In the genomic region with DNA sequence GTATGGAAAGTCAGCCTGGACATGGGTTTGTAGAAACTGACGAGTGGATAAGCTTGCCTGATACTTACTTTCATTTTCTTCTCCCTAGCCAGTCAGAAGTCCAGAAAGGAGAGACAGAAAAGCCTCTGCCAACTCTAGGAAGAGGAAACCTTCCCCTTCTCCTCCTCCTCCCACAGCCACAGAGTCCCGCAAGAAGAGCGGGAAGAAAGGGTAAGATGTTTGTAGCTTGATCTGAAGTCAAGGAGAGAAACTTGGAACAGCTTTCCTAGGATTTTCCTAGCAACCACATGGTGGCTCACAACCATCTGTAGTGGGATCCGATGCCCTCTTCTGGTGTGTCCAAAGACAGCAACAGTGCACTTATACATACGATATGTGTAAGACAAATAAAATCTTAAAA, we compare ENCODE assay signal across 14 mouse cellular contexts. TPM values are rescaled to one million over a fixed set of nuclear protein-coding genes. Genes with fewer than 3 reads are reported as not detected.
DNase-seq lines count a peak whose midpoint lies in the region; TF ChIP-seq lines count a peak whose summit lies in the region.
"Had no signal": no experiment of that assay in that cellular context is flagged by ENCODE, and none has a peak within 500 bp of the region (broad histone marks: within the 10 kb centered on the region; RNA-seq: fewer than 3 reads in every experiment).

No protein-coding gene starts in this region.

- H3K9ac ChIP-seq in liver, adult 2 months (ENCODE audit: low read depth, low read length): 0 out of 2 replicates have a peak overlapping the region, but pooled peaks have one; percentile 56
- H3K9ac ChIP-seq: embryonic facial prominence, embryonic 13.5 days; hindbrain, embryonic 12.5 days; neural tube, embryonic 13.5 days had no signal

- peaks cover 34% of the 10 kb centered on the region for H3K36me3 ChIP-seq in liver, adult 2 months (ENCODE audit: control insufficient read depth, insufficient read depth, low read length)

- H3K79me2 ChIP-seq in liver, adult 2 months (ENCODE audit: control insufficient read depth, insufficient read depth, low read length): no peaks in the 10 kb centered on the region

- H3K4me1 ChIP-seq in liver, adult 2 months (ENCODE audit: control insufficient read depth, insufficient read depth, low read length): no peaks in the 10 kb centered on the region; the same call in 1 of the 2 replicates
- no peaks in the 10 kb centered on the region for H3K4me1 ChIP-seq in brown adipose tissue, adult 24 weeks (ENCODE audit: control insufficient read depth, insufficient read depth, insufficient read length, low read length)
- H3K4me1 ChIP-seq: embryonic facial prominence, embryonic 13.5 days; hindbrain, embryonic 12.5 days; neural tube, embryonic 13.5 days had no signal

- H3K27me3 ChIP-seq in liver, adult 2 months (ENCODE audit: control insufficient read depth, insufficient read depth, low read length): no peaks in the 10 kb centered on the region
- H3K27me3 ChIP-seq: embryonic facial prominence, embryonic 13.5 days; hindbrain, embryonic 12.5 days; megakaryocyte, embryonic 14.5 days; neural tube, embryonic 13.5 days had no signal

- H3K4me3 ChIP-seq in gastrocnemius, adult 2 months: peak overlapping the region; percentile 67
- peak overlapping the region; percentile 21; the same call in 1 of the 2 replicates for H3K4me3 ChIP-seq in liver, adult 2 months (ENCODE audit: insufficient read depth, low read depth, low read length)
- H3K4me3 ChIP-seq in brown adipose tissue, adult 24 weeks (ENCODE audit: insufficient read depth, low read depth, low read length): peak overlapping the region; percentile 29; the same call in 1 of the 2 replicates
- H3K4me3 ChIP-seq: embryonic facial prominence, embryonic 13.5 days; hindbrain, embryonic 12.5 days; megakaryocyte, embryonic 14.5 days; neural tube, embryonic 13.5 days had no signal

- intact Hi-C loops in gastrocnemius, adult 2 months (cut with DNase I): no loop called here

- TF ChIP-seq CTCF in gastrocnemius, adult 2 months (IDR thresholded peaks at IDR 0.05): peak; percentile 48
- TF ChIP-seq CTCF in liver, adult 2 months (IDR thresholded peaks at IDR 0.05; ENCODE audit: low read depth, low read length): peak; percentile 8; the same call in 1 of the 2 replicates

- H3K27ac ChIP-seq in gastrocnemius, adult 2 months: peak overlapping the region; percentile 62
- no peak overlapping the region for H3K27ac ChIP-seq in liver, adult 2 months (replicated peaks; ENCODE audit: insufficient read depth, low read depth, low read length)
- no peak overlapping the region for H3K27ac ChIP-seq in brown adipose tissue, adult 24 weeks (replicated peaks; ENCODE audit: low read depth, low read length)
- H3K27ac ChIP-seq: embryonic facial prominence, embryonic 13.5 days; hindbrain, embryonic 12.5 days; neural tube, embryonic 13.5 days had no signal

- no peak for TF ChIP-seq POLR2A in liver, adult 2 months (IDR thresholded peaks at IDR 0.05; ENCODE audit: extremely low read depth, insufficient read depth, low read length)

- DNase-seq in gastrocnemius, adult 2 months: no peak
- DNase-seq in gastrocnemius, postnatal 4 days (ENCODE audit: low spot score in 2 of 2): no peak
- peak; percentile 24 for DNase-seq in liver, adult 2 months (ENCODE audit: extremely low read depth, low read depth, low spot score)
- DNase-seq in liver: no peak
- peak; percentile 18 for DNase-seq in right cerebral cortex, postnatal 14 days
- DNase-seq in spleen, postnatal 14 days (ENCODE audit: low spot score in 2 of 2): no peak
- no peak for DNase-seq in urinary bladder, postnatal 36 days (ENCODE audit: low spot score in 2 of 2)
- DNase-seq: gastrocnemius, postnatal 14 days; kidney, postnatal 4 days had no signal

- WGBS in liver, adult 2 months: 69% methylated on average over 5 of the region's 5 CpGs

RNA-seq across cellular contexts. Expression of gene Dhx30, which starts 53.2 kb away (rescaled TPM):
- total RNA-seq in gastrocnemius, adult 2 months (2021): 10 to 100 TPM; 28.2 to 35.5 TPM
- 10 to 100 TPM; 58.0 to 69.6 TPM for total RNA-seq in gastrocnemius, postnatal 4 days (2021)
- total RNA-seq in liver, adult 2 months (2014; rRNA removed): 20.6 and 24.8 TPM in 2 replicates
- polyA plus RNA-seq in liver, adult 2 months (2012; rRNA removed): 35.0 and 48.5 TPM in 2 replicates
- 32.4 and 35.7 TPM in 2 replicates for polyA plus RNA-seq in brown adipose tissue, adult 24 weeks (2012; ENCODE audit: insufficient read depth, insufficient read length, missing spikeins)

RNA-seq across cellular contexts. Expression of gene Smarcc1, which starts 53.4 kb away (rescaled TPM):
- total RNA-seq in gastrocnemius, adult 2 months (2021): 10 to 100 TPM; 21.0 to 25.6 TPM
- total RNA-seq in gastrocnemius, postnatal 4 days (2021): 10 to 100 TPM; 63.1 to 72.3 TPM
- total RNA-seq in liver, adult 2 months (2014; rRNA removed): 9.8 and 11.3 TPM in 2 replicates
- polyA plus RNA-seq in liver, adult 2 months (2012; rRNA removed): 6.6 and 7.5 TPM in 2 replicates
- 11.5 and 18.0 TPM in 2 replicates for polyA plus RNA-seq in brown adipose tissue, adult 24 weeks (2012; ENCODE audit: insufficient read depth, insufficient read length, missing spikeins)

Comparison
In these comparisons a context has a peak if more than half of its experiments do, and no peak if none do; other contexts are left out.
1. DNase-seq: peak in liver, adult 2 months (single experiment) and right cerebral cortex, postnatal 14 days (single experiment); none in gastrocnemius, adult 2 months (single experiment), gastrocnemius, postnatal 4 days (0 of 2), liver (single experiment), spleen, postnatal 14 days (0 of 2) and urinary bladder, postnatal 36 days (0 of 2).
2. Peak in every context shown above with its lines, with median percentiles within 50 percentile points of each other: H3K4me3 ChIP-seq.